Mouse (Mus musculus): ENCODE data around the gene Cul7. TPM values are rescaled to one million over a fixed set of nuclear protein-coding genes. Genes with fewer than 3 reads are reported as not detected.
A peak's percentile ranks its signal among the peaks of the same experiment; 100 is the strongest.

The Cul7 gene
- polyA plus RNA-seq, 1 experiment from 2014 or later = 33.6 TPM

DNA sequence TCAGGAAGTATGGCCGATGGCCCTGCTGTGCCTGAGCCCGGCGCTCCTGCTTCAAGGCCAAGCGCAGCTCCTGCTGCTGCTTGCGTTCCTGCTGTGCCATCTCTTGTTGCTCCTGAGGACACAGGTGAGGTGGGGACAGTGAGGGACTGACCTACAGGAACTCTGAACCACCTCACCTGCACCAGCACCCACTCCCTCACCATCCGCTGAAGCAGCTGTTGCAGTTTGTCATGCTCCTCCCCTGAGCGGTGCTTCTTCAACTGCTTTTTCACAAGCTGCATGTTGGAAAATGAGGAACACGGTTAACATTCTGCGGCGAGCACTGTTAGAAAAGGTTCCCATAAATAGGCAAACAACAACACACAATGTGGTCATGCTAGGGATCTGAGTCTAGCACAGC is 19.8 kb downstream of the Cul7 start:
- Histone ChIP-seq H3K27ac (ENCODE audit: low read depth, low read length) (no peak overlapping the region), H3K4me3 (ENCODE audit: low read depth, low read length) (no peak overlapping the region), H3K4me2 (no peak overlapping the region), H3K4me1 (ENCODE audit: control insufficient read depth, insufficient read depth, low read length) (peaks cover 9% of the 10 kb centered on the region), H3K9me3 (replicated peaks; ENCODE audit: control insufficient read depth, low read length) (no peaks in the 10 kb centered on the region), H3K27me3 (ENCODE audit: control insufficient read depth, insufficient read depth, low read length) (no peaks in the 10 kb centered on the region), H3K36me3 (ENCODE audit: control insufficient read depth, insufficient read depth, low read length) (peaks cover 15% of the 10 kb centered on the region), H3K9ac (ENCODE audit: low read depth, low read length) (no peak overlapping the region)
- ATAC-seq (replicated peaks; ENCODE audit: insufficient number of reproducible peaks, low FRiP score, low TSS enrichment) = no peak
- WGBS (ENCODE audit: insufficient replicate concordance) = 92% methylated on average over 10 of the region's 10 CpGs

DNA sequence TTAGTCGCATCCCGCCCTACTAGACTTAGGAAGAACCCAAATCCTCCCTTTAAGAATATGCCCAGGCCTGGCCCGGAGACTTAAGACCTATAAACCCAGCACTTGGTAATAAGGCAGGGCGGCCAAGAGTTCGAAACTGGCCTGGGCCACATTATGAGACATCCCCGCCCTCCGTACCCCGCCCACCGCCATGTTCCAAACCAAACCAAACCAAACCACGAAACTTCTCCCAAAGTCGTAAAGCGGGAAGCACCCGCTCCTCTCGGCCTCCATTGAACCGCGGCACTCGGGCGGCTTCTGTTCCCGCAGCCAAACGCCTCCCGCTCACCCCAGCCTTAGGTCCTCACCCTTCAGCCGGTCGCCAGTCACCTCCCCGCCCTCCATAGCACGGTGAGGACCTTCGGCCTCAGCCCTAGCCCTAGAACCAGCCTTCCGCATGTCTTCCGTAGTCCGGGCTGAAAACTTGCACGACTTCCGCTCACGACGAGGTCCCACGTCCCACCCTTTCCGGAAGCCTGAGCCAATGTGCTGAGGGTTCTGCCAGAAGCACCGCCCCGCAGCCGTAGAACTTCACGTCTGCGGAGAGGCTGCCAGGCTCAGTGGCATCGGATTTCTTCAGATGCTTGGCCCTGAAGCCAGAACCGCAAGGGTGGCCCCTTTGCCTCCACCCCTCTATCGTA is 23.9 kb downstream of the Cul7 start, which contains the start of gene Rrp36:
Gene Rrp36 (minus strand): TSS at position 503 of the 680 bp plus-strand sequence.
- H3K36me3 ChIP-seq (ENCODE audit: control insufficient read depth, insufficient read depth, low read length) = peaks cover 32% of the 10 kb centered on the region
- H3K27ac ChIP-seq (ENCODE audit: low read depth, low read length) = peak within 1 kb of the TSS; percentile 61
- H3K4me3 ChIP-seq (ENCODE audit: low read depth, low read length) = peak within 1 kb of the TSS; percentile 68
- peaks cover 25% of the 10 kb centered on the region for H3K4me1 ChIP-seq (ENCODE audit: control insufficient read depth, insufficient read depth, low read length)
- 1% methylated on average over 43 of the region's 43 CpGs for WGBS (ENCODE audit: insufficient replicate concordance)
- peak within 1 kb of the TSS; percentile 85 for H3K4me2 ChIP-seq
- no peaks in the 10 kb centered on the region for H3K9me3 ChIP-seq (replicated peaks; ENCODE audit: control insufficient read depth, low read length)
- peak; percentile 83 for ATAC-seq (replicated peaks; ENCODE audit: insufficient number of reproducible peaks, low FRiP score, low TSS enrichment)
- peak within 1 kb of the TSS; percentile 79 for H3K9ac ChIP-seq (ENCODE audit: low read depth, low read length)
- H3K27me3 ChIP-seq (ENCODE audit: control insufficient read depth, insufficient read depth, low read length) = no peaks in the 10 kb centered on the region

DNA sequence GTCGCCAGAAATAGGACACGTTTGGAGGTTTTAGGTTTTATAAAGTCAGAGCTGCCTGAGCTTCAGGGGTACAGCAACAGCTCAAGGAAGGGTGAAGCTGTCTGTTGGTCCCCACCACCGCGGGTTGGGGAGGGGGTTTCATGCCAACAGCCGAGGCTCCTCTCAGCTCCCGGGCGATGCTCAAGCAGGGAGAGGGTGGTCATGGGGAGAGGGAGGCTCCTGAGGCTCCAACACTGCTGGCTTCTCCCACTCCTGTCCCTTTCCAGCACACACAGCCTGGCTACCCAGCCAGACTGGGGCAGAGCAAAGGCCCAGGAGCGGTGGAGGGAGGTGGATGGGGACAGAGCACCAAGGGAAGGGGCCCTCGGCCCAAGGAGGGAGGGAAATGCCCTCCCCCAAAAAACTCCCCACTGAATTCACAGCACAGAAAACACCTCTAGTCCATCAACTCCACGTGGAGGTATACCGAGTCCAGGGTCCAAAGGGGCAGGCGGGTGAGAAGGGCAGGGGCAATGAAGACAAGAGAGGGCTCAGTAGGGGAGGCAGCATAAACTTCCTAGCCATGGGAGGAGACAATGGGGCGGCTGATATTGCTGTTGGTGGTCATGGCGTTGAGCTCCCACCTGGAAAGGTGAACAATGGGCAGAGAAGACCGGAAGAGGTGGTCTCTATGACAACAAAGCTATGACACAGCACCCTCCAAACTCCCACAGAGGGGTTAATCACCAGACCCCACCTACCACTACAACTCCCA is 24.6 kb downstream of the Cul7 start:
- 18% methylated on average over 15 of the region's 15 CpGs for WGBS (ENCODE audit: insufficient replicate concordance)
- Histone ChIP-seq H3K36me3 (ENCODE audit: control insufficient read depth, insufficient read depth, low read length) (peaks cover 26% of the 10 kb centered on the region), H3K4me1 (ENCODE audit: control insufficient read depth, insufficient read depth, low read length) (peaks cover 32% of the 10 kb centered on the region), H3K27me3 (ENCODE audit: control insufficient read depth, insufficient read depth, low read length) (no peaks in the 10 kb centered on the region), H3K4me3 (ENCODE audit: low read depth, low read length) (peak overlapping the region; percentile 68), H3K9me3 (replicated peaks; ENCODE audit: control insufficient read depth, low read length) (no peaks in the 10 kb centered on the region), H3K4me2 (peak overlapping the region; percentile 85), H3K9ac (ENCODE audit: low read depth, low read length) (peak overlapping the region; percentile 79), H3K27ac (ENCODE audit: low read depth, low read length) (peak overlapping the region; percentile 61)
- ATAC-seq (replicated peaks; ENCODE audit: insufficient number of reproducible peaks, low FRiP score, low TSS enrichment) = peak; percentile 23; the same call in 1 of the 2 replicates

DNA sequence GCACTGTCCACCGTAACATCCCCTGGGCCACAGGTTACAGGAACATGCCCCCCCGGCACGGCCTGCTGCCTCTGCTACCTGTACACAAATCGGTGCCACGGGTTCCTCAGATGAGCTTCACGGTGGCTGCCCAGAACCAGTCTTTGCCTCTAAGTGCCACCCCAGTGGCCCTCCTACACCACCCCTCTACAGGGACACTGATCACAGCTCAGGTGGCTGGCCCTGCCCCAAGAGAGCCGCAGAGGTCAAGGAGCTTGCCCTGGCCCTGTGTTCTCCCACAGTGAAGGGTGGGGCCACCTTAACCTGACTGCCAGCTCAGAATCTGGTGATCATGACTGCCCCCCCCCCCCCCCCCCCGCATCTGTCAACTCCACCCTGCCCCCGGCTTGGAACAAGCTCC is 28.3 kb downstream of the Cul7 start, which contains the start of gene Mea1:
Gene Mea1 (plus strand): TSS at position 378 of the 400 bp plus-strand sequence.
- peak within 1 kb of the TSS; percentile 85 for H3K9ac ChIP-seq (ENCODE audit: low read depth, low read length)
- H3K27me3 ChIP-seq (ENCODE audit: control insufficient read depth, insufficient read depth, low read length) = no peaks in the 10 kb centered on the region
- H3K4me3 ChIP-seq (ENCODE audit: low read depth, low read length) = peak within 1 kb of the TSS; percentile 93
- H3K36me3 ChIP-seq (ENCODE audit: control insufficient read depth, insufficient read depth, low read length) = peaks cover 25% of the 10 kb centered on the region
- no peaks in the 10 kb centered on the region for H3K9me3 ChIP-seq (replicated peaks; ENCODE audit: control insufficient read depth, low read length)
- peaks cover 36% of the 10 kb centered on the region for H3K4me1 ChIP-seq (ENCODE audit: control insufficient read depth, insufficient read depth, low read length)
- WGBS (ENCODE audit: insufficient replicate concordance) = 82% methylated on average over 8 of the region's 9 CpGs
- peak within 1 kb of the TSS; percentile 91 for H3K4me2 ChIP-seq
- no peak for ATAC-seq (replicated peaks; ENCODE audit: insufficient number of reproducible peaks, low FRiP score, low TSS enrichment)
- peak within 1 kb of the TSS; percentile 94 for H3K27ac ChIP-seq (ENCODE audit: low read depth, low read length)

DNA sequence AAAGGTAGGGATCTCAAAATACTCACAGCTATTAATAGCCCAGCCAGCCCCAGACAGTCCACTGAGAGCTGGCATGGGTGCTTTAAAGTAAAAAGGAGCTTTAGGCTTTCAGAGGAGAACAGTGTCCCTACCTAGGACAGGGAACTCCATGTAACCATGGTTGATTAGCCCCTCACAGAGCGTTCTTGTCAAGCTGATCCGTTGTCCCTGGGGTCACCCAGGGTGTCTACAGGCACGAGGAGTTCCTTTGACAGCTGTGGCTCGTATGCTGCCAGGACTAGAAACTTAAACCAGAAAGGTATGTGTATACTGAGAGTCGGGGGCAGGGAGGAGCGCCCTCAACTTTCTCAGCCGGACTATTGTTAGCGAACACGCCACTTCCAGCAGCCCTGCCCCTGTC is 28.8 kb downstream of the Cul7 start:
- peak overlapping the region; percentile 94 for H3K27ac ChIP-seq (ENCODE audit: low read depth, low read length)
- no peaks in the 10 kb centered on the region for H3K27me3 ChIP-seq (ENCODE audit: control insufficient read depth, insufficient read depth, low read length)
- peaks cover 28% of the 10 kb centered on the region for H3K36me3 ChIP-seq (ENCODE audit: control insufficient read depth, insufficient read depth, low read length)
- H3K4me2 ChIP-seq = peak overlapping the region; percentile 91
- no peak for ATAC-seq (replicated peaks; ENCODE audit: insufficient number of reproducible peaks, low FRiP score, low TSS enrichment)
- H3K4me3 ChIP-seq (ENCODE audit: low read depth, low read length) = peak overlapping the region; percentile 93
- WGBS (ENCODE audit: insufficient replicate concordance) = 31% methylated on average over 9 of the region's 9 CpGs
- peak overlapping the region; percentile 85 for H3K9ac ChIP-seq (ENCODE audit: low read depth, low read length)
- H3K4me1 ChIP-seq (ENCODE audit: control insufficient read depth, insufficient read depth, low read length) = peaks cover 36% of the 10 kb centered on the region
- no peaks in the 10 kb centered on the region for H3K9me3 ChIP-seq (replicated peaks; ENCODE audit: control insufficient read depth, low read length)

DNA sequence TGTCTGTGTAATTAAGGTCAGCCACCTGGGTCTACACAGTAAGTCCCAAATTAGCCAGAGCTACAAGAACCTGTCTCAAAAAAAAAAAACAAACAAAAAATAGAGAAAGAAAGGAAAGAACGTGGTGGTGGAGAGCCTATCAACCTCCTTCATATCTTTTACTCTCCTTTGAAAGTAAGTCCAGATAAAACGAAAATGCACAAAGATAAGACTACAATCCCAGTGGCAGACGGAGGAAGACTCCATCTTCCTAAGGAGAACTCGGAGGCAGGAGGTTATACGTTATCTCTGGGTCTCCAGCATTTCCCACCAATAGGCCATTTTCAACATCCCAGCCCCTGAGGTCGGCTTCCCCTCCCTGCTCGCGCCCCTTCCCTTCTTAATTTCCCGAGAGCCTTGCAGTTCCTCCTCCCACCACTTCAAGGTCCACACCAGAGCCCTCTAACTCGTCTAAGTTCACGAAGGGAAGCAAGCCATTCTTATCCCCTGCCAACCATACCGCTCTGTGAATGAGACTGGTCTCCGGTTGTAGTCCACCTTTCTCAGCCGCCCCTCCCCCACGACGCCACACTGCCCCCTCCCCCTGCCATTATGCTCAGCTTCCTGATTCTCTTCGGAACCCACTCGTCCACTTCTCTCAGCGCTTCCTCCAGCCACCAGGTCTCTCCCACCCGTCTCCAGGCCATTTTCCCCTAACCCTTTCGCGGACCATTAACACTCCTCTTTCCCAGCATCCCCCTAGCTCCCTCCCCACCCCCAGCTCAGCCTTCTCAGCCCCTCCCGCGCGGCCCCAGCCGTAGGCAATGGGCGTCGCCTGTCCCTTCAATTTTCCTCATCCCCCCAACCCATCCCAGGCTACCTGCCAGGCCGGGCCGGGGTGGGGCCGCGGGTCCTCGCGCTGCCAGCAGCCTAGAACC is 30.0 kb downstream of the Cul7 start:
- H3K36me3 ChIP-seq (ENCODE audit: control insufficient read depth, insufficient read depth, low read length) = peaks cover 35% of the 10 kb centered on the region
- ATAC-seq (replicated peaks; ENCODE audit: insufficient number of reproducible peaks, low FRiP score, low TSS enrichment) = no peak; the same call in 1 of the 2 replicates
- 2% methylated on average over 34 of the region's 34 CpGs for WGBS (ENCODE audit: insufficient replicate concordance)

DNA sequence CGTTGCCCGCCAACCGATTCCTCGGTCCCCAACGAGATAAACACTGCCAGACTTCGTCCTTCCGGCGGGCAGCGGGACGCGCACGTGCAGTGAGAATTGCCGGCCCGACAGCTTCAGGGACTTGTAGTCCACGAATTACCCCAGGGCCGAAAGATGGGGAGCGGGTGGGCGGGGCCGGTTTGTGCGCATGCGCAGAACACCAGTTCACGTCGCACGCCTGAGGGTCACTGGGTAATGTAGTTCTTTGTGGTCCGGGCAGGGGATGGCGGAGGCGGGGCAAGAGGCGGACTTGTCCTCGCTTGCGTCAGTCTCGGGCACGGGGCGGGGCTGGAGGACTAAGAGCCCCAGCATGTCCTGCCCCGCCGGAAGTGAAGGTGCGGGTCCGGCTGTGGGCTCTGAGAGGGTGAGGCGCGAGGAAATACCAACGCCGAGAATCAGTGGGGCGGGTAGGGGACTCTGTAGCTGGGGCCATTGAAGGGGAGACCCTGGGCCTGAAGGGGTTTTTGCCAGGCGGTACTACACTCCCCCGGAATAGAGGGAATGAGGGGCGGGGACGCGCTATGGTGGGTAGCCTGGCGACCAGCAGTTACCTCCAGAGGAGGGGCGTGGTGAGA is 30.7 kb downstream of the Cul7 start, which contains the start of gene Klhdc3:
Gene Klhdc3 (minus strand): TSS at position 155 of the 614 bp plus-strand sequence.
- peak within 1 kb of the TSS; percentile 93 for H3K4me3 ChIP-seq (ENCODE audit: low read depth, low read length)
- peak within 1 kb of the TSS; percentile 91 for H3K4me2 ChIP-seq
- under 1% methylated on average over 49 of the region's 49 CpGs for WGBS (ENCODE audit: insufficient replicate concordance)
- peaks cover 28% of the 10 kb centered on the region for H3K4me1 ChIP-seq (ENCODE audit: control insufficient read depth, insufficient read depth, low read length)
- peaks cover 42% of the 10 kb centered on the region for H3K36me3 ChIP-seq (ENCODE audit: control insufficient read depth, insufficient read depth, low read length)
- no peaks in the 10 kb centered on the region for H3K27me3 ChIP-seq (ENCODE audit: control insufficient read depth, insufficient read depth, low read length)
- peak within 1 kb of the TSS; percentile 94 for H3K27ac ChIP-seq (ENCODE audit: low read depth, low read length)
- peak within 1 kb of the TSS; percentile 85 for H3K9ac ChIP-seq (ENCODE audit: low read depth, low read length)
- ATAC-seq (replicated peaks; ENCODE audit: insufficient number of reproducible peaks, low FRiP score, low TSS enrichment) = peak; percentile 93
- H3K9me3 ChIP-seq (replicated peaks; ENCODE audit: control insufficient read depth, low read length) = no peaks in the 10 kb centered on the region

More for the DNA sequence above, 30.0 kb downstream of the Cul7 start:
- H3K9me3 ChIP-seq (replicated peaks; ENCODE audit: control insufficient read depth, low read length) = no peaks in the 10 kb centered on the region
- peak overlapping the region; percentile 94 for H3K27ac ChIP-seq (ENCODE audit: low read depth, low read length)
- peak overlapping the region; percentile 93 for H3K4me3 ChIP-seq (ENCODE audit: low read depth, low read length)
- peaks cover 29% of the 10 kb centered on the region for H3K4me1 ChIP-seq (ENCODE audit: control insufficient read depth, insufficient read depth, low read length)
- H3K27me3 ChIP-seq (ENCODE audit: control insufficient read depth, insufficient read depth, low read length) = no peaks in the 10 kb centered on the region
- peak overlapping the region; percentile 91 for H3K4me2 ChIP-seq
- peak overlapping the region; percentile 85 for H3K9ac ChIP-seq (ENCODE audit: low read depth, low read length)

All from heart, embryonic 11.5 days (tissue).